Mouse (Mus musculus) spleen, adult 2 months (tissue): ENCODE data around the gene Ccdc162.

ENCODE experiments used
- CTCF ChIP-seq: fragments of 200-500 bp; IDR thresholded peaks from 2 replicates; pipeline ENCODE4 v1.5.1; 2011; ENCODE audit warnings: mild to moderate bottlenecking, inconsistent platforms; ENCODE audit not compliant: insufficient read depth, insufficient read length, insufficient replicate concordance; ENCODE audit errors: extremely low read depth
- POLR2A ChIP-seq: fragments of 200-500 bp; IDR thresholded peaks from 2 replicates; pipeline ENCODE4 v1.6.1; 2011; ENCODE audit warnings: low read depth, low read length, inconsistent platforms

DNA sequence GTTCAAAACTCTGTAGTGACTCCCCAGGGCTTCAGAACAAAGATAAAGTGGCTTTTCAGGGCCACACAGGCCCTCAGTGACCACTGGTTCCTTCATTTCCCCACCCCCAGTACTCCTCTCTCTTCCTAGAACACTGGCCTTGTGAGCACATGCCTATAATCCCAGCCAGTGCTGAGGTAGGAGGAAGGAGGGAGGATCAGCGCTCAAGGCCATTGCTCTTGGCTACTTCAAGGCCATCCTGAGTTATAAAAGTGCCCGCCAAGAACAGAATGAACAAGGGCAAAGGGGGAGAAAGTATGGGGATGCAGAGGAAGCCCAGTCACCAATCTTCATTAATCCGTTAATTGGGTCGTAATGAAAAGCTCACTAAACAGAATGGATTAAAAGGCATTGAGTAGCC, 49.2 kb upstream of the Ccdc162 start:
- TF ChIP-seq POLR2A: no peak
- TF ChIP-seq CTCF: no peak
